Mouse (Mus musculus): ENCODE results near the gene Kcnmb1. TPM values are rescaled to one million over a fixed set of nuclear protein-coding genes. Genes with fewer than 3 reads are reported as not detected.

Kcnmb1 gene
- polyA plus RNA-seq (2015; fragmentation: Nextera tagmentation; extraction: Ambion mirVana) = 0.23 and 0.34 TPM in 2 replicates

- no peak for DNase-seq (ENCODE audit: low spot score)
These were observed at the start of gene Kcnmb1 for GRCm38 (mm10) chr11:33962688-33963407. Gene Kcnmb1 (plus strand): TSS chr11:33963013.

- DNase-seq (ENCODE audit: low spot score) = no peak
These were observed 49.8 kb upstream of the Kcnmb1 start for GRCm38 (mm10) chr11:33913061-33913460.

GRCm38 (mm10) chr11:33914216-33914615, 48.6 kb upstream of the Kcnmb1 start:
- DNase-seq (ENCODE audit: low spot score) = no peak

- DNase-seq (ENCODE audit: low spot score) = peak; percentile 59
These were observed 45.2 kb upstream of the Kcnmb1 start for GRCm38 (mm10) chr11:33917574-33917973.

GRCm38 (mm10) chr11:33918424-33918823, 44.4 kb upstream of the Kcnmb1 start:
- DNase-seq (ENCODE audit: low spot score) = no peak

GRCm38 (mm10) chr11:33919826-33920225, 43.0 kb upstream of the Kcnmb1 start:
- DNase-seq (ENCODE audit: low spot score) = peak; percentile 55

GRCm38 (mm10) chr11:33921451-33921850, 41.4 kb upstream of the Kcnmb1 start:
- DNase-seq (ENCODE audit: low spot score) = no peak

GRCm38 (mm10) chr11:33923031-33923430, 39.8 kb upstream of the Kcnmb1 start:
- no peak for DNase-seq (ENCODE audit: low spot score)

- no peak for DNase-seq (ENCODE audit: low spot score)
These were observed 37.0 kb upstream of the Kcnmb1 start for GRCm38 (mm10) chr11:33925778-33926177.

- DNase-seq (ENCODE audit: low spot score) = no peak
These were observed 36.3 kb upstream of the Kcnmb1 start for GRCm38 (mm10) chr11:33926551-33926950.

- DNase-seq (ENCODE audit: low spot score) = no peak
These were observed 35.5 kb upstream of the Kcnmb1 start for GRCm38 (mm10) chr11:33927321-33927720.

- DNase-seq (ENCODE audit: low spot score) = no peak
These were observed 35.0 kb upstream of the Kcnmb1 start for GRCm38 (mm10) chr11:33927836-33928235.

GRCm38 (mm10) chr11:33928658-33929057, 34.2 kb upstream of the Kcnmb1 start:
- DNase-seq (ENCODE audit: low spot score) = peak; percentile 59

- DNase-seq (ENCODE audit: low spot score) = no peak
These were observed 33.4 kb upstream of the Kcnmb1 start for GRCm38 (mm10) chr11:33929412-33929811.

- peak; percentile 88 for DNase-seq (ENCODE audit: low spot score)
These were observed 30.9 kb upstream of the Kcnmb1 start for GRCm38 (mm10) chr11:33931836-33932385.

GRCm38 (mm10) chr11:33932386-33933111, 30.3 kb upstream of the Kcnmb1 start:
- DNase-seq (ENCODE audit: low spot score) = peak; percentile 26

GRCm38 (mm10) chr11:33934286-33934685, 28.5 kb upstream of the Kcnmb1 start:
- peak; percentile 49 for DNase-seq (ENCODE audit: low spot score)

GRCm38 (mm10) chr11:33937641-33938040, 25.2 kb upstream of the Kcnmb1 start:
- DNase-seq (ENCODE audit: low spot score) = no peak

GRCm38 (mm10) chr11:33938561-33939274, 24.1 kb upstream of the Kcnmb1 start:
- peak; percentile 88 for DNase-seq (ENCODE audit: low spot score)

GRCm38 (mm10) chr11:33939456-33940113, 23.2 kb upstream of the Kcnmb1 start:
- DNase-seq (ENCODE audit: low spot score) = peak; percentile 70

- DNase-seq (ENCODE audit: low spot score) = no peak
These were observed 19.2 kb upstream of the Kcnmb1 start for GRCm38 (mm10) chr11:33943565-33943964.

Measured in thymus, postnatal 0 days (tissue).